ENCODE assay signal across 7 mouse cellular contexts in the genomic region with DNA sequence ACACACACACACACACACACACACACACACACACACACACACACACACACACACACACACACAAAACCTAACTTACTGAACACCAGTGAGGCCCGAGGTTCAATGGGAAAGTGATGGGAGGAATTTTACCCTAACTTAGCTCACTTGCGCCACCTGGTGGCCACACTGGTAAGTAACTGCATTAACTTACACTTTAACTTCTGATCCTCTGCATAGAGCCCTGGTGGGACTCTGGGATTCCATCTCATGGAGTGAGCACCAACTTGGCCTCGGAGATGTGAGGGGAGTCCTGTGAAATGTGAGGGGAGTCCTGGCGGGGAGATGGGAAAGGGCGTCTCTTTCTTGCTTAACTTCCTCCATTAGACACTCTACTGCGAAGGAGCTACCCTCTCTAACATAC. TPM values are rescaled to one million over a fixed set of nuclear protein-coding genes. Genes with fewer than 3 reads are reported as not detected.
A peak's percentile ranks its signal among the peaks of the same experiment; 100 is the strongest.
DNase-seq lines count a peak whose midpoint lies in the region; ATAC-seq and TF ChIP-seq lines count a peak whose summit lies in the region.

No protein-coding gene starts in this region.

- H3K27me3 ChIP-seq in forebrain, embryonic 16.5 days (replicated peaks; ENCODE audit: control insufficient read depth, insufficient read depth, low read length): no peaks in the 10 kb centered on the region
- no peaks in the 10 kb centered on the region for H3K27me3 ChIP-seq in midbrain, embryonic 15.5 days (replicated peaks)
- H3K27me3 ChIP-seq in spleen, adult 2 months (ENCODE audit: control insufficient read depth, insufficient read depth, low read length): no peaks in the 10 kb centered on the region

- no peak for TF ChIP-seq POLR2A in spleen, adult 2 months (IDR thresholded peaks at IDR 0.05; ENCODE audit: low read depth, low read length)

- no peak overlapping the region for H3K4me3 ChIP-seq in forebrain, embryonic 16.5 days (replicated peaks; ENCODE audit: low read length)
- H3K4me3 ChIP-seq in midbrain, embryonic 15.5 days: no peak overlapping the region
- no peak overlapping the region for H3K4me3 ChIP-seq in spleen, adult 2 months (ENCODE audit: extremely low read depth, insufficient read depth, insufficient read length)

- H3K36me3 ChIP-seq in forebrain, embryonic 16.5 days (ENCODE audit: control insufficient read depth, insufficient read depth): peaks cover 3% of the 10 kb centered on the region; the same call in 1 of the 2 replicates
- no peaks in the 10 kb centered on the region for H3K36me3 ChIP-seq in midbrain, embryonic 15.5 days (replicated peaks)
- no peaks in the 10 kb centered on the region for H3K36me3 ChIP-seq in spleen, adult 2 months (ENCODE audit: control insufficient read depth, insufficient read depth, low read length)

- H3K9ac ChIP-seq in forebrain, embryonic 16.5 days (replicated peaks; ENCODE audit: low read depth, low read length): no peak overlapping the region
- H3K9ac ChIP-seq in midbrain, embryonic 15.5 days: no peak overlapping the region

- H3K4me1 ChIP-seq in forebrain, embryonic 16.5 days (replicated peaks; ENCODE audit: control insufficient read depth, insufficient read depth, low read length): peaks cover 5% of the 10 kb centered on the region
- H3K4me1 ChIP-seq in midbrain, embryonic 15.5 days: no peaks in the 10 kb centered on the region
- H3K4me1 ChIP-seq in spleen, adult 2 months (ENCODE audit: control insufficient read depth, insufficient read depth, insufficient read length): no peaks in the 10 kb centered on the region

- H3K27ac ChIP-seq in forebrain, embryonic 16.5 days (ENCODE audit: low read length): no peak overlapping the region
- H3K27ac ChIP-seq in midbrain, embryonic 15.5 days: no peak overlapping the region
- H3K27ac ChIP-seq in spleen, adult 2 months (ENCODE audit: insufficient read depth, low read length): no peak overlapping the region

- TF ChIP-seq CTCF in spleen, adult 2 months (IDR thresholded peaks at IDR 0.05; ENCODE audit: extremely low read depth, insufficient read depth, insufficient read length, insufficient replicate concordance): peak; percentile 51; the same call in 1 of the 2 replicates

- ATAC-seq in forebrain, embryonic 16.5 days: peak; percentile 52
- peak; percentile 54; the same call in 1 of the 2 replicates for ATAC-seq in midbrain, embryonic 15.5 days (replicated peaks)

- DNase-seq in T-cell, adult 2 months (ENCODE audit: low spot score): peak; percentile 72
- DNase-seq in cerebellum, adult 11 months: peak; percentile 68
- peak; percentile 84 for DNase-seq in induced T-regulatory cell, adult 2 months (ENCODE audit: low read depth)
- DNase-seq in left cerebral cortex, postnatal 14 days (ENCODE audit: low spot score in 2 of 2): peak; percentile 73 to 91
- DNase-seq in spleen, adult 2 months (ENCODE audit: low read depth in 1 of 2, low spot score in 2 of 2): peak; percentile 37 to 56

- no peak overlapping the region for H3K4me2 ChIP-seq in forebrain, embryonic 16.5 days (ENCODE audit: low read length)
- H3K4me2 ChIP-seq in midbrain, embryonic 15.5 days: no peak overlapping the region

- WGBS in forebrain, embryonic 16.5 days: 23% methylated on average over 6 of the region's 6 CpGs
- 26% methylated on average over 6 of the region's 6 CpGs for WGBS in midbrain, embryonic 15.5 days
- 28% methylated on average over 6 of the region's 6 CpGs for WGBS in spleen, adult 2 months

- intact Hi-C loops in left cerebral cortex, postnatal 14 days (cut with DNase I): loop anchor here (1.0 to 5.0 kb wide), 2 partner anchors 59 to 137 kb away; no protein-coding TSS in a partner anchor

- no peaks in the 10 kb centered on the region for H3K9me3 ChIP-seq in forebrain, embryonic 16.5 days (ENCODE audit: control insufficient read depth, low read length)
- H3K9me3 ChIP-seq in midbrain, embryonic 15.5 days: no peaks in the 10 kb centered on the region

RNA-seq across cellular contexts. Expression of gene Prf1, which starts 38.5 kb away (rescaled TPM):
- polyA plus RNA-seq in forebrain, embryonic 16.5 days (2015; fragmentation: Nextera tagmentation; extraction: Ambion mirVana): not detected in 2 replicates
- not detected for total RNA-seq in left cerebral cortex, postnatal 14 days (2021)
- polyA plus RNA-seq in midbrain, embryonic 15.5 days (2015; fragmentation: Nextera tagmentation; extraction: Ambion mirVana): 0.06 TPM in 1 of 2 replicates, not detected in the other
- 16.2 and 17.4 TPM in 2 replicates for polyA plus RNA-seq in spleen, adult 2 months (2012; rRNA removed)

RNA-seq across cellular contexts. Expression of gene Pald1, which starts 47.2 kb away (rescaled TPM):
- polyA plus RNA-seq in forebrain, embryonic 16.5 days (2015; fragmentation: Nextera tagmentation; extraction: Ambion mirVana): 17.1 and 18.0 TPM in 2 replicates
- 10 to 100 TPM; 15.0 to 15.1 TPM for total RNA-seq in left cerebral cortex, postnatal 14 days (2021)
- 22.5 and 23.7 TPM in 2 replicates for polyA plus RNA-seq in midbrain, embryonic 15.5 days (2015; fragmentation: Nextera tagmentation; extraction: Ambion mirVana)
- 11.7 and 15.0 TPM in 2 replicates for polyA plus RNA-seq in spleen, adult 2 months (2012; rRNA removed)

Comparison
In these comparisons a context has a peak if more than half of its experiments do, and no peak if none do; other contexts are left out.
1. RNA of gene Prf1, which starts 38.5 kb away (polyA plus RNA-seq): 16.2 to 17.4 TPM in spleen, adult 2 months; 0.06 TPM in midbrain, embryonic 15.5 days and not detected in forebrain, embryonic 16.5 days; every median in the first group is over 10 times any median in the second.
2. Peak in every context shown above with its lines, with median percentiles within 50 percentile points of each other: DNase-seq.